Comparison of ENCODE assay signal across 28 mouse cellular contexts in the genomic region with DNA sequence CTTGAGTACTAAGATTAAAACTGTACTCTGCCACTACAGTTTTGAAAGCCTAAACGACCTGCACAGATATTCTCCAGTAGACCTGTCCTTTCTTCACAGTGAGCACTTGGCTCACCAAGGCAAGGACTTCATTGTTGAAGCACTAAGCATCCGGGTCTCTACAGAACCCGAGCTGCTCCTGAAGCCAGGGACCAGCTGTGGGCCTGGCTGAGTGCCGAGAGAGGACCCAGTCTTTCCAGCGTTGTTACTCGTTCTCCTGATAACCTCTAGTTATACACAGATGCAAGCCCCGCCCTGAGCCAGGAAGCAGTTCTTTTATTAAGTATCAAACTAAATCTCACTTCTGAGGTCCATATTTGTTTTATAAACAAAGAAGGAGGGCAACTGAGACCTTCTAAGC. TPM values are rescaled to one million over a fixed set of nuclear protein-coding genes. Genes with fewer than 3 reads are reported as not detected.
DNase-seq lines count a peak whose midpoint lies in the region; ATAC-seq lines count a peak whose summit lies in the region.
"Had no signal": no experiment of that assay in that cellular context is flagged by ENCODE, and none has a peak within 500 bp of the region (broad histone marks: within the 10 kb centered on the region; RNA-seq: fewer than 3 reads in every experiment).

No protein-coding gene starts in this region.

- no peaks in the 10 kb centered on the region for H3K27me3 ChIP-seq in kidney, embryonic 16.5 days (ENCODE audit: insufficient read depth, low read length)
- H3K27me3 ChIP-seq: hindbrain, embryonic 13.5 days; limb, embryonic 15.5 days; midbrain, embryonic 15.5 days; neural tube, embryonic 15.5 days had no signal

- no peak for ATAC-seq in cerebellum, adult (ENCODE audit: insufficient number of reproducible peaks, low FRiP score, low TSS enrichment)
- ATAC-seq in kidney, embryonic 16.5 days (ENCODE audit: low FRiP score, low TSS enrichment) = no peak
- ATAC-seq: forebrain, embryonic 16.5 days; intestine, embryonic 16.5 days; midbrain, embryonic 15.5 days; Patski had no signal

- WGBS in kidney, embryonic 16.5 days = 71% methylated on average over 7 of the region's 7 CpGs

- no peak overlapping the region for H3K4me3 ChIP-seq in kidney, embryonic 16.5 days (ENCODE audit: low read length)
- H3K4me3 ChIP-seq: erythroblast, embryonic 14.5 days; heart, embryonic 13.5 days; hindbrain, embryonic 13.5 days; limb, embryonic 10.5 days; limb, embryonic 15.5 days; midbrain, embryonic 10.5 days; midbrain, embryonic 15.5 days; neural tube, embryonic 15.5 days had no signal

- H3K36me3 ChIP-seq in kidney, embryonic 16.5 days (ENCODE audit: insufficient read depth, low read length) = no peaks in the 10 kb centered on the region
- H3K36me3 ChIP-seq: G1E; heart, embryonic 13.5 days; hindbrain, embryonic 13.5 days; limb, embryonic 10.5 days; limb, embryonic 15.5 days; midbrain, embryonic 10.5 days; midbrain, embryonic 15.5 days; neural tube, embryonic 15.5 days had no signal

- peak; percentile 9 to 33 for DNase-seq in cerebellum, postnatal 14 days
- DNase-seq in heart, postnatal 4 days = peak; percentile 50
- DNase-seq in heart, adult 9 months (ENCODE audit: low spot score in 2 of 2) = no peak
- DNase-seq in kidney, postnatal 4 days = peak; percentile 46 to 62
- peak; percentile 52 for DNase-seq in testis, postnatal 10 days (ENCODE audit: low spot score)
- no peak for DNase-seq in testis, postnatal 14 days (ENCODE audit: low spot score)
- DNase-seq: adrenal gland, postnatal 10 days; cerebellum, adult 11 months; cerebellum, adult 9-10 months; lung, adult 2 months; retina, postnatal 1 day; right cerebral cortex, postnatal 14 days; thymus, postnatal 14 days had no signal

- no peak overlapping the region for H3K9ac ChIP-seq in kidney, embryonic 16.5 days (replicated peaks; ENCODE audit: low read length)
- H3K9ac ChIP-seq: heart, embryonic 13.5 days; hindbrain, embryonic 13.5 days; limb, embryonic 15.5 days; liver, embryonic 14.5 days; midbrain, embryonic 15.5 days; neural tube, embryonic 15.5 days had no signal

- H3K4me1 ChIP-seq in kidney, embryonic 16.5 days (ENCODE audit: insufficient read depth, low read length) = no peaks in the 10 kb centered on the region
- H3K4me1 ChIP-seq: hindbrain, embryonic 13.5 days; limb, embryonic 10.5 days; limb, embryonic 15.5 days; midbrain, embryonic 10.5 days; midbrain, embryonic 15.5 days had no signal

- H3K4me2 ChIP-seq in kidney, embryonic 16.5 days (replicated peaks; ENCODE audit: low read depth, low read length) = no peak overlapping the region
- H3K4me2 ChIP-seq: heart, embryonic 13.5 days; hindbrain, embryonic 13.5 days; limb, embryonic 15.5 days; midbrain, embryonic 15.5 days; neural tube, embryonic 15.5 days had no signal

- H3K9me3 ChIP-seq in kidney, embryonic 16.5 days (ENCODE audit: low read length) = peaks cover 5% of the 10 kb centered on the region; the same call in 1 of the 2 replicates
- H3K9me3 ChIP-seq: G1E; heart, embryonic 13.5 days; hindbrain, embryonic 13.5 days; limb, embryonic 10.5 days; limb, embryonic 15.5 days; midbrain, embryonic 10.5 days; midbrain, embryonic 15.5 days had no signal

- no peak overlapping the region for H3K27ac ChIP-seq in kidney, embryonic 16.5 days (ENCODE audit: low read length)
- H3K27ac ChIP-seq: heart, embryonic 13.5 days; hindbrain, embryonic 13.5 days; limb, embryonic 10.5 days; limb, embryonic 15.5 days; liver, embryonic 14.5 days; midbrain, embryonic 10.5 days; midbrain, embryonic 15.5 days; neural tube, embryonic 15.5 days had no signal

RNA-seq across cellular contexts. Expression of gene Mpp6, which starts 19.8 kb away (rescaled TPM):
- total RNA-seq in heart, postnatal 4 days (2021) = 10 to 100 TPM; 75.2 to 75.5 TPM
- 81.5 and 84.7 TPM in 2 replicates for polyA plus RNA-seq in kidney, embryonic 16.5 days (2015; fragmentation: Nextera tagmentation; extraction: Ambion mirVana)

Comparison
In these comparisons a context has a peak if more than half of its experiments do, and no peak if none do; other contexts are left out.
1. DNase-seq: peak in cerebellum, postnatal 14 days (2 of 2), heart, postnatal 4 days (single experiment), kidney, postnatal 4 days (2 of 2) and testis, postnatal 10 days (single experiment); none in heart, adult 9 months (0 of 2) and testis, postnatal 14 days (single experiment).